Mouse (Mus musculus) kidney, postnatal 0 days (tissue): ENCODE measurements at regions not wholly inside any gene's neighbourhood (a gene's known extent, or its start where the extent isn't known, plus 50 kb on each side); places are given as distances from the start of the nearest gene placed in this dataset.

Experiments used
- ATAC-seq: fragments of 200-750 bp; cut with Nextera tagmentation; replicated peaks from 2 replicates; pipeline ENCODE4 v1.8.0; 2017; ENCODE audit warnings: low read depth, moderate number of reproducible peaks, moderate TSS enrichment, moderate library complexity; ENCODE audit not compliant: low FRiP score
- DNase-seq: peaks from one replicate; pipeline ENCODE4 v3.0.0-alpha.2; 2016; ENCODE audit warnings: low spot score
- H3K27ac ChIP-seq: fragments of 300-500 bp; sonication (generic); 2 replicates; pipeline ENCODE4 v1.5.1; 2014; ENCODE audit warnings: mild to moderate bottlenecking
- H3K27me3 ChIP-seq: fragments of 300-500 bp; sonication (generic); 2 replicates; pipeline ENCODE4 v1.6.1; 2014; ENCODE audit warnings: low read length, mixed read lengths; ENCODE audit not compliant: insufficient read depth
- H3K36me3 ChIP-seq: fragments of 300-500 bp; sonication (generic); 2 replicates; pipeline ENCODE4 v1.6.1; 2014; ENCODE audit warnings: low read length, mixed read lengths; ENCODE audit not compliant: insufficient read depth
- H3K4me1 ChIP-seq: fragments of 300-500 bp; sonication (generic); replicated peaks from 2 replicates; pipeline ENCODE4 v1.6.1; 2014; ENCODE audit warnings: antibody characterized with exemption, low read length, mixed read lengths; ENCODE audit not compliant: insufficient read depth
- H3K4me2 ChIP-seq: fragments of 300-500 bp; sonication (generic); 2 replicates; pipeline ENCODE4 v1.6.1; 2014; ENCODE audit warnings: mild to moderate bottlenecking, low read length, moderate library complexity, mixed read lengths
- H3K4me3 ChIP-seq: fragments of 300-500 bp; sonication (generic); replicated peaks from 2 replicates; pipeline ENCODE4 v1.5.1; 2014; ENCODE audit warnings: low read depth, low read length
- H3K9ac ChIP-seq: fragments of 300-500 bp; sonication (generic); 2 replicates; pipeline ENCODE4 v1.6.1; 2014; ENCODE audit warnings: low read depth, low read length
- H3K9me3 ChIP-seq: fragments of 300-500 bp; sonication (generic); replicated peaks from 2 replicates; pipeline ENCODE4 v1.6.1; 2016; ENCODE audit warnings: low read length, inconsistent platforms, mixed read lengths
- CTCF ChIP-seq: IDR thresholded peaks from 2 replicates; pipeline ENCODE4 v1.5.1; 2016; ENCODE audit warnings: antibody characterized with exemption, low read depth, mild to moderate bottlenecking, moderate library complexity
- WGBS: fragments of 180-500 bp; shearing (Covaris S2); extraction: QIAGEN DNeasy Blood & Tissue Kit; methylation state at CpG from one replicate; pipeline ENCODE4 v1.1.7; 2014; 5-methylcytosine and 5-hydroxymethylcytosine counted together

GRCm38 (mm10) chr5:77826063-77826462, 418.2 kb upstream of the Igfbp7 start:
- Histone ChIP-seq H3K9ac (no peak overlapping the region), H3K27me3 (no peaks in the 10 kb centered on the region), H3K4me2 (no peak overlapping the region), H3K36me3 (no peaks in the 10 kb centered on the region), H3K4me3 (no peak overlapping the region), H3K9me3 (no peaks in the 10 kb centered on the region), H3K4me1 (no peaks in the 10 kb centered on the region), H3K27ac (no peak overlapping the region)
- WGBS: 50% methylated on average over 4 of the region's 4 CpGs
- DNase-seq: no peak
- no peak for ATAC-seq
- no peak for TF ChIP-seq CTCF

GRCm38 (mm10) chr5:77816759-77817280, 409.0 kb upstream of the Igfbp7 start:
- Histone ChIP-seq H3K4me3 (no peak overlapping the region), H3K9me3 (no peaks in the 10 kb centered on the region), H3K36me3 (no peaks in the 10 kb centered on the region), H3K4me1 (no peaks in the 10 kb centered on the region), H3K27me3 (no peaks in the 10 kb centered on the region), H3K9ac (no peak overlapping the region), H3K4me2 (no peak overlapping the region), H3K27ac (no peak overlapping the region)
- no peak for ATAC-seq
- no peak for TF ChIP-seq CTCF
- DNase-seq: no peak
- 59% methylated on average over 7 of the region's 7 CpGs for WGBS

GRCm38 (mm10) chr5:77809844-77810243, 402.0 kb upstream of the Igfbp7 start:
- Histone ChIP-seq H3K4me3 (no peak overlapping the region), H3K9ac (no peak overlapping the region), H3K4me2 (no peak overlapping the region), H3K4me1 (no peaks in the 10 kb centered on the region), H3K9me3 (no peaks in the 10 kb centered on the region), H3K27me3 (no peaks in the 10 kb centered on the region), H3K36me3 (no peaks in the 10 kb centered on the region), H3K27ac (no peak overlapping the region)
- DNase-seq (no peak), ATAC-seq (no peak)
- WGBS: 87% methylated on average over 6 of the region's 6 CpGs
- no peak for TF ChIP-seq CTCF

- no peak for ATAC-seq
- 33% methylated on average over 3 of the region's 3 CpGs for WGBS
Measured at GRCm38 (mm10) chr5:77807726-77808125, 399.9 kb upstream of the Igfbp7 start.

GRCm38 (mm10) chr5:77806334-77807157, 398.7 kb upstream of the Igfbp7 start:
- Histone ChIP-seq H3K27me3 (no peaks in the 10 kb centered on the region), H3K4me1 (no peaks in the 10 kb centered on the region), H3K4me3 (no peak overlapping the region), H3K9me3 (no peaks in the 10 kb centered on the region), H3K9ac (no peak overlapping the region), H3K4me2 (no peak overlapping the region), H3K27ac (no peak overlapping the region), H3K36me3 (no peaks in the 10 kb centered on the region)
- 59% methylated on average over 9 of the region's 9 CpGs for WGBS
- TF ChIP-seq CTCF: no peak
- DNase-seq: no peak
- ATAC-seq: no peak

More at GRCm38 (mm10) chr5:77807726-77808125, 399.9 kb upstream of the Igfbp7 start:
- Histone ChIP-seq H3K9ac (no peak overlapping the region), H3K4me2 (no peak overlapping the region), H3K27ac (no peak overlapping the region), H3K36me3 (no peaks in the 10 kb centered on the region), H3K4me3 (no peak overlapping the region), H3K9me3 (no peaks in the 10 kb centered on the region), H3K4me1 (no peaks in the 10 kb centered on the region), H3K27me3 (no peaks in the 10 kb centered on the region)
- peak; percentile 91 for TF ChIP-seq CTCF
- DNase-seq: peak; percentile 85

- Histone ChIP-seq H3K4me1 (no peaks in the 10 kb centered on the region), H3K4me2 (no peak overlapping the region), H3K27me3 (no peaks in the 10 kb centered on the region), H3K4me3 (no peak overlapping the region), H3K36me3 (no peaks in the 10 kb centered on the region), H3K9ac (no peak overlapping the region), H3K27ac (no peak overlapping the region), H3K9me3 (no peaks in the 10 kb centered on the region)
- 91% methylated on average over 6 of the region's 6 CpGs for WGBS
- TF ChIP-seq CTCF: no peak
- ATAC-seq (no peak), DNase-seq (no peak)
Measured at GRCm38 (mm10) chr5:77805796-77806195, 398.0 kb upstream of the Igfbp7 start.
